Comparison of ENCODE assay signal across 8 mouse cellular contexts in genomic region chr2:27009714-27010244, GRCm38 (mm10). TPM values are rescaled to one million over a fixed set of nuclear protein-coding genes. Genes with fewer than 3 reads are reported as not detected.
DNase-seq lines count a peak whose midpoint lies in the region; ATAC-seq lines count a peak whose summit lies in the region.

TSS of gene Cacfd1 (plus strand) at chr2:27009926.

- H3K9ac ChIP-seq in hindbrain, embryonic 13.5 days: peak within 1 kb of the TSS; percentile 92

- H3K4me1 ChIP-seq in hindbrain, embryonic 13.5 days (replicated peaks): peaks cover 25% of the 10 kb centered on the region

- H3K9me3 ChIP-seq in hindbrain, embryonic 13.5 days: no peaks in the 10 kb centered on the region

- peak within 1 kb of the TSS; percentile 92 for H3K27ac ChIP-seq in hindbrain, embryonic 13.5 days

- DNase-seq in NIH3T3 (ENCODE audit: low read depth): peak; percentile 94
- DNase-seq in cerebellum, postnatal 10 days: peak; percentile 92 to 93
- DNase-seq in frontal cortex, postnatal 14 days (ENCODE audit: low spot score in 2 of 2): peak; percentile 71 to 76
- peak; percentile 71 for DNase-seq in layer of hippocampus, postnatal 25 days (ENCODE audit: extremely low spot score in 1 of 2, low spot score in 1 of 2)
- peak; percentile 89 for DNase-seq in lung, postnatal 36 days
- peak; percentile 95 for DNase-seq in retina, postnatal 1 day
- DNase-seq in urinary bladder, adult 18-20 months (ENCODE audit: low spot score in 2 of 2): peak; percentile 78 to 87

- ATAC-seq in hindbrain, embryonic 13.5 days (ENCODE audit: low FRiP score): peak; percentile 96

- H3K36me3 ChIP-seq in hindbrain, embryonic 13.5 days: peaks cover 16% of the 10 kb centered on the region

- H3K27me3 ChIP-seq in hindbrain, embryonic 13.5 days: no peaks in the 10 kb centered on the region

- H3K4me3 ChIP-seq in hindbrain, embryonic 13.5 days: peak within 1 kb of the TSS; percentile 74

- under 1% methylated on average over 40 of the region's 43 CpGs for WGBS in hindbrain, embryonic 13.5 days

- H3K4me2 ChIP-seq in hindbrain, embryonic 13.5 days: peak within 1 kb of the TSS; percentile 84

RNA-seq across cellular contexts. Expression of gene Cacfd1, which starts in this region (rescaled TPM):
- 117 and 125 TPM in 2 replicates for polyA plus RNA-seq in hindbrain, embryonic 13.5 days (2015; fragmentation: Nextera tagmentation; extraction: Ambion mirVana)
- total RNA-seq in layer of hippocampus, postnatal 25 days (2021): 10 to 100 TPM; 39.5 to 44.1 TPM

Comparison
In these comparisons a context has a peak if more than half of its experiments do, and no peak if none do; other contexts are left out.
1. Peak in every context shown above with its lines: DNase-seq, ATAC-seq, H3K4me3 ChIP-seq and H3K27ac ChIP-seq.